Mouse (Mus musculus) cerebellum, adult 2 months (tissue): ENCODE data around the gene Bag6. TPM values are rescaled to one million over a fixed set of nuclear protein-coding genes. Genes with fewer than 3 reads are reported as not detected.
A peak's percentile ranks its signal among the peaks of the same experiment; 100 is the strongest.

Experiments used
- DNase-seq, 2 experiments: peaks; one replicate each; pipeline ENCODE4 v3.0.0; 2021
- H3K27ac ChIP-seq: fragments of 200-500 bp; 2 replicates; pipeline ENCODE4 v1.5.1; 2012; ENCODE audit warnings: low read length, control low read depth, inconsistent platforms; ENCODE audit not compliant: insufficient read depth
- H3K27me3 ChIP-seq: fragments of 200-500 bp; 2 replicates; pipeline ENCODE4 v1.6.1; 2012; ENCODE audit warnings: inconsistent platforms, mild to moderate bottlenecking, low read length, moderate library complexity; ENCODE audit not compliant: control insufficient read depth, insufficient read depth
- H3K4me1 ChIP-seq: fragments of 200-500 bp; 2 replicates; pipeline ENCODE4 v1.6.1; 2011; ENCODE audit warnings: low read length; ENCODE audit not compliant: control insufficient read depth, insufficient read depth
- H3K4me3 ChIP-seq: fragments of 200-500 bp; replicated peaks from 2 replicates; pipeline ENCODE3; 2011; ENCODE audit warnings: mild to moderate bottlenecking, low read depth, low read length, control low read depth; ENCODE audit not compliant: insufficient read depth
- CTCF ChIP-seq: fragments of 200-500 bp; IDR thresholded peaks from 2 replicates; pipeline ENCODE4 v1.5.1; 2011; ENCODE audit warnings: low read depth, mild to moderate bottlenecking, control low read depth, low read length, moderate library complexity, borderline replicate concordance; ENCODE audit not compliant: insufficient read depth
- POLR2A ChIP-seq: fragments of 200-500 bp; IDR thresholded peaks from 2 replicates; pipeline ENCODE4 v1.6.1; 2011; ENCODE audit warnings: low read length, control low read depth, borderline replicate concordance; ENCODE audit not compliant: insufficient read depth
- WGBS: fragments of 180-500 bp; shearing (Covaris S2); methylation state at CpG from one replicate; pipeline ENCODE4 v1.1.7; 2018; 5-methylcytosine and 5-hydroxymethylcytosine counted together
- polyA plus RNA-seq: library from polyadenylated mRNA; depleted of rRNA; stranded (reverse); fragments of >200 nt; gene quantifications from 2 replicates; pipeline ENCODE4 v1.2.3, GENCODE M21; 2012

The Bag6 gene
- polyA plus RNA-seq, 1 experiment = 211 TPM

GRCm38 (mm10) chr17:35094475-35095365 is 40.3 kb upstream of the Bag6 start:
- Histone ChIP-seq H3K27me3 (no peaks in the 10 kb centered on the region), H3K4me3 (no peak overlapping the region), H3K4me1 (peaks cover 66% of the 10 kb centered on the region), H3K27ac (0 out of 2 replicates have a peak overlapping the region, but pooled peaks have one; percentile 15)
- WGBS = 53% methylated on average over 15 of the region's 15 CpGs
- peak in 1 of 2 experiments; percentile 53 for DNase-seq
- no peak for TF ChIP-seq CTCF

- 20% methylated on average over 12 of the region's 12 CpGs for WGBS
- TF ChIP-seq POLR2A = no peak
- no peak for TF ChIP-seq CTCF
- H3K27ac ChIP-seq = peak overlapping the region; percentile 86
- H3K4me1 ChIP-seq = peaks cover 76% of the 10 kb centered on the region
- peak; percentile 59 to 67 for DNase-seq
- no peaks in the 10 kb centered on the region for H3K27me3 ChIP-seq
- H3K4me3 ChIP-seq = no peak overlapping the region
Observed at GRCm38 (mm10) chr17:35096597-35096996, 38.4 kb upstream of the Bag6 start.

- Histone ChIP-seq H3K4me3 (no peak overlapping the region), H3K4me1 (peaks cover 76% of the 10 kb centered on the region), H3K27ac (peak overlapping the region; percentile 86), H3K27me3 (no peaks in the 10 kb centered on the region)
- DNase-seq = peak; percentile 72 to 78
- TF ChIP-seq CTCF = 0 out of 2 replicates have a peak, but pooled peaks have one; percentile 41
- TF ChIP-seq POLR2A = no peak
- 13% methylated on average over 12 of the region's 12 CpGs for WGBS
Observed at GRCm38 (mm10) chr17:35097164-35097655, 37.8 kb upstream of the Bag6 start.

GRCm38 (mm10) chr17:35100196-35100765 is 34.7 kb upstream of the Bag6 start:
- H3K4me3 ChIP-seq = no peak overlapping the region
- TF ChIP-seq POLR2A = no peak
- TF ChIP-seq CTCF = no peak
- peaks cover 78% of the 10 kb centered on the region for H3K4me1 ChIP-seq
- H3K27me3 ChIP-seq = no peaks in the 10 kb centered on the region
- WGBS = 46% methylated on average over 10 of the region's 10 CpGs
- H3K27ac ChIP-seq = no peak overlapping the region
- no peak for DNase-seq

- no peak overlapping the region for H3K4me3 ChIP-seq
- 30% methylated on average over 11 of the region's 11 CpGs for WGBS
- peak overlapping the region; percentile 29 for H3K27ac ChIP-seq
- peaks cover 80% of the 10 kb centered on the region for H3K4me1 ChIP-seq
- no peak for DNase-seq
- TF ChIP-seq POLR2A (no peak), CTCF (no peak)
- H3K27me3 ChIP-seq = no peaks in the 10 kb centered on the region
Observed at GRCm38 (mm10) chr17:35101161-35101560, 33.8 kb upstream of the Bag6 start.

- TF ChIP-seq POLR2A (no peak), CTCF (no peak)
- 18% methylated on average over 8 of the region's 8 CpGs for WGBS
- Histone ChIP-seq H3K4me1 (peaks cover 71% of the 10 kb centered on the region), H3K4me3 (no peak overlapping the region), H3K27me3 (no peaks in the 10 kb centered on the region), H3K27ac (peak overlapping the region; percentile 29)
- peak in 1 of 2 experiments; percentile 55 for DNase-seq
Observed at GRCm38 (mm10) chr17:35102299-35102698, 32.7 kb upstream of the Bag6 start.

- Histone ChIP-seq H3K27me3 (no peaks in the 10 kb centered on the region), H3K27ac (no peak overlapping the region), H3K4me3 (no peak overlapping the region), H3K4me1 (peaks cover 68% of the 10 kb centered on the region)
- no peak for DNase-seq
- WGBS = 35% methylated on average over 6 of the region's 6 CpGs
- no peak for TF ChIP-seq POLR2A
- TF ChIP-seq CTCF = no peak
Observed at GRCm38 (mm10) chr17:35103221-35103690, 31.7 kb upstream of the Bag6 start.

GRCm38 (mm10) chr17:35104079-35104478 is 30.9 kb upstream of the Bag6 start:
- no peaks in the 10 kb centered on the region for H3K27me3 ChIP-seq
- TF ChIP-seq POLR2A (no peak), CTCF (no peak)
- no peak overlapping the region for H3K4me3 ChIP-seq
- peaks cover 63% of the 10 kb centered on the region for H3K4me1 ChIP-seq
- no peak for DNase-seq
- WGBS = 84% methylated on average over 7 of the region's 7 CpGs
- no peak overlapping the region for H3K27ac ChIP-seq
